Mouse (Mus musculus) stomach, embryonic 14.5 days (tissue): ENCODE results near the gene St7l. TPM values are rescaled to one million over a fixed set of nuclear protein-coding genes. Genes with fewer than 3 reads are reported as not detected.

Experiments
- ATAC-seq: fragments of 200-750 bp; cut with Nextera tagmentation; 2 replicates; pipeline ENCODE4 v1.8.0; 2017; ENCODE audit warnings: low read depth, moderate TSS enrichment; ENCODE audit not compliant: insufficient number of reproducible peaks, insufficient read depth, low FRiP score
- H3K27ac ChIP-seq: fragments of 300-500 bp; sonication (generic); 2 replicates; pipeline ENCODE4 v1.5.1; 2014; ENCODE audit warnings: mild to moderate bottlenecking, low read length, moderate library complexity, mixed read lengths
- H3K27me3 ChIP-seq: fragments of 300-500 bp; sonication (generic); 2 replicates; pipeline ENCODE4 v1.6.1; 2014; ENCODE audit warnings: low read length, control low read depth, mixed read lengths; ENCODE audit not compliant: control insufficient read depth, insufficient read depth
- H3K36me3 ChIP-seq: fragments of 300-500 bp; sonication (generic); 2 replicates; pipeline ENCODE4 v1.6.1; 2014; ENCODE audit warnings: mild to moderate bottlenecking, control low read depth, low read length, moderate library complexity, mixed read lengths; ENCODE audit not compliant: control insufficient read depth, insufficient read depth
- H3K4me1 ChIP-seq: fragments of 300-500 bp; sonication (generic); 2 replicates; pipeline ENCODE4 v1.6.1; 2014; ENCODE audit warnings: low read length, control low read depth, mixed read lengths; ENCODE audit not compliant: control insufficient read depth, insufficient read depth
- H3K4me2 ChIP-seq: fragments of 300-500 bp; sonication (generic); replicated peaks from 2 replicates; pipeline ENCODE4 v1.6.1; 2014; ENCODE audit warnings: low read depth, low read length, control low read depth
- H3K4me3 ChIP-seq: fragments of 300-500 bp; sonication (generic); 2 replicates; pipeline ENCODE4 v1.5.1; 2014; ENCODE audit warnings: low read depth, low read length, control low read depth
- H3K9ac ChIP-seq: fragments of 300-500 bp; sonication (generic); replicated peaks from 2 replicates; pipeline ENCODE4 v1.6.1; 2014; ENCODE audit warnings: low read depth, mild to moderate bottlenecking, control low read depth, low read length, moderate library complexity, mixed read lengths
- H3K9me3 ChIP-seq: fragments of 300-500 bp; sonication (generic); 2 replicates; pipeline ENCODE4 v1.6.1; 2016; ENCODE audit warnings: low read depth, low read length, control low read depth; ENCODE audit not compliant: control insufficient read depth
- WGBS: fragments of 180-500 bp; shearing (Covaris S2); extraction: QIAGEN DNeasy Blood & Tissue Kit; methylation state at CpG from one replicate; pipeline ENCODE4 v1.1.7; 2014; 5-methylcytosine and 5-hydroxymethylcytosine counted together
- polyA plus RNA-seq: library from polyadenylated mRNA; unstranded; fragments of >200 nt; fragmentation: Nextera tagmentation; extraction: Ambion mirVana; gene quantifications from 2 replicates; pipeline ENCODE4 v1.2.1, GENCODE M21; 2014

Gene St7l
- polyA plus RNA-seq, 1 experiment from 2014 or later, result 50.6 TPM

DNA sequence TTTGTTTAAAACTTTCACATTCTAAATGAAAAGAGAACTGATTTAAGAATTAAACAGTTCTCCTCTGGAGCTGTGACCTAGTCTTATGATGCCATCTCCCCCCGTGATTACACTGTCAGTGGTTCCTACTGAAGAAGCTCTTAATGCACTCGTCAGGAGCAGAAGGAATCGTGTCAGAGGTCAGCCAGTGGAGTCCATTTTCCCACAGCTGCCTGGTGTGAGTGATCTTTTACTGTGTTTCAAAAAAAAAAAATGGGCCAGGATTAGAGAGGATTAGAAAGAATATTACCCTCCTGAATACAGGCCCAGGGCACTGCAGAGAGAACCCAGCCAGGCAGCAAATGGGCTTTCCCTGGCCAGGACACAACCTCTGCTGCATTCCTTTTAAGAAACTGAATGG is 51.2 kb downstream of the St7l start:
- no peak overlapping the region for H3K27ac ChIP-seq
- peaks cover 11% of the 10 kb centered on the region for H3K36me3 ChIP-seq
- 38% methylated on average over 3 of the region's 3 CpGs for WGBS
- H3K4me2 ChIP-seq, result no peak overlapping the region
- H3K9me3 ChIP-seq, result no peaks in the 10 kb centered on the region
- H3K4me3 ChIP-seq, result no peak overlapping the region
- no peak for ATAC-seq
- H3K9ac ChIP-seq, result no peak overlapping the region
- no peaks in the 10 kb centered on the region for H3K4me1 ChIP-seq
- no peaks in the 10 kb centered on the region for H3K27me3 ChIP-seq

DNA sequence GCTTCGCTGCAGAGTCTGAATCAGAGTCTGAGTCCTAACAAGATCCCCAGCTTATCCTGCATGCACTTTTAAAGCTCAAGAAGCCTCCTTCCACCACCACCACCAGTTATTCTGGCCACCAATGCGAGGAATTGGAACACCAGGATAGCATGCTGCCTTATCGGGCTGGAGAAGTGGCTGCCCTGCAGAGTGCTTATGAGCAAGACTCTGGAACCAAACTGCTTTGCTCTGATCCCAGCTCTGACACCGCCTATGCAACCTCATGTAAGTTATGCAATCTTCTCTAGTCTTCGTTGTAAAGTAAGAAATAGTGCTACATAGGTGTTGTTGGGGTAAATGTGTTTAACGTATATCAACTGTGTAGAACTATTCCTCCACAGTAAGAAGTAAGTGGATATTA is 65.6 kb downstream of the St7l start:
- 94% methylated on average over 6 of the region's 6 CpGs for WGBS
- H3K36me3 ChIP-seq, result peaks cover 15% of the 10 kb centered on the region
- no peak for ATAC-seq
- no peak overlapping the region for H3K9ac ChIP-seq
- no peak overlapping the region for H3K27ac ChIP-seq
- H3K4me2 ChIP-seq, result no peak overlapping the region
- H3K4me3 ChIP-seq, result no peak overlapping the region
- H3K27me3 ChIP-seq, result no peaks in the 10 kb centered on the region
- no peaks in the 10 kb centered on the region for H3K9me3 ChIP-seq
- H3K4me1 ChIP-seq, result no peaks in the 10 kb centered on the region

DNA sequence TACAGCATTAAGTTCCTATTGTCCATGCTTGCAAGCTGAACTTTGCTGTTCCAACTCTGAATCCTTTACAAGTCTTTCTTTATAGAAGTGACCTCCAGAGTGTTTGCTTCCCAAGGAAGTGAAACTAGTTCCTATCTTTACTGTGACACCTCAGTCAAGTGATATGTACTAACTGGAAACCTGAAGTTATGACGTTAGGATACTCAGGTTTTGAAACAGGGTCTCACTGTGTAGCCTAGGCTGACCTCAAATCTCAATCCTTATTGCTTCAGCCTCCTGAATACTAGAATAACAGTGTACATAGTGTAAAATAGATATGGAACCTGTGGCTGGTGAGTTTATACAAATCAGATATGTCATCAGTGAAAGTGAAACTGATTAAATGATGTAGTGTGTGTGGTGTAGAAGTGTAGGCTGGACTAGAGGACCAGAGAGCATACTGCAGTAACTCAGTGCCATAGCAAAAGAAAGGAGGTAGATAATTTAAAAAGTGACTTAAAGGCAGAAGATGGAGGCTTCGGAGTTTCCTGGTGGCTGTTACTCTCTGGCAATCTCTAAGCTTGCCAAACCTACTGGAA is 74.0 kb downstream of the St7l start:
- H3K4me2 ChIP-seq, result no peak overlapping the region
- H3K4me1 ChIP-seq, result peaks cover 8% of the 10 kb centered on the region; the same call in 1 of the 2 replicates
- H3K27ac ChIP-seq, result no peak overlapping the region; the same call in 1 of the 2 replicates
- H3K27me3 ChIP-seq, result no peaks in the 10 kb centered on the region
- H3K36me3 ChIP-seq, result peaks cover 3% of the 10 kb centered on the region; the same call in 1 of the 2 replicates
- ATAC-seq, result no peak
- no peaks in the 10 kb centered on the region for H3K9me3 ChIP-seq
- H3K9ac ChIP-seq, result no peak overlapping the region
- 85% methylated on average over 2 of the region's 2 CpGs for WGBS
- H3K4me3 ChIP-seq, result no peak overlapping the region

DNA sequence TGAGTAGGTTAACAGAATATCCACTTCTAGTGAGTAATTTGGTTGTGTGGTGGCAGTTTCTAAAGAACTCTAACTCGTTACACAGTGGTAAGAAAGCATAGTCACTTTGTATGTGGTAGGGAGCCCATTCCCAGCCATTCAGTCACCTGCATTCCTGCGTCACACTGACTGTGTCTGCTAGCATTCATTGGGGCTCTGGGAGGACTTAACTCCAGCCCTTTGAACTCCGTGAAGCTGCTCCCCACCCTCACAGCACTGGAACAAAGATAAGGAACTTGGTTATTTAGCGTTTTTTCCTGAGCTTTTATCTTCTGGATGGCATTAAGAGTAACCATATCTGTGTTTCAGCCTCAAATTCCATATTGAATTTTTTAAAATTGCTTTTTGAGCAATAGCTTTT is 74.5 kb downstream of the St7l start:
- Histone ChIP-seq H3K4me2 (no peak overlapping the region), H3K36me3 (peaks cover 3% of the 10 kb centered on the region; the same call in 1 of the 2 replicates), H3K9ac (no peak overlapping the region), H3K27ac (no peak overlapping the region; the same call in 1 of the 2 replicates), H3K9me3 (no peaks in the 10 kb centered on the region), H3K27me3 (no peaks in the 10 kb centered on the region), H3K4me1 (peaks cover 13% of the 10 kb centered on the region; the same call in 1 of the 2 replicates), H3K4me3 (no peak overlapping the region)
- WGBS, result 34% methylated on average over 4 of the region's 4 CpGs
- ATAC-seq, result no peak

DNA sequence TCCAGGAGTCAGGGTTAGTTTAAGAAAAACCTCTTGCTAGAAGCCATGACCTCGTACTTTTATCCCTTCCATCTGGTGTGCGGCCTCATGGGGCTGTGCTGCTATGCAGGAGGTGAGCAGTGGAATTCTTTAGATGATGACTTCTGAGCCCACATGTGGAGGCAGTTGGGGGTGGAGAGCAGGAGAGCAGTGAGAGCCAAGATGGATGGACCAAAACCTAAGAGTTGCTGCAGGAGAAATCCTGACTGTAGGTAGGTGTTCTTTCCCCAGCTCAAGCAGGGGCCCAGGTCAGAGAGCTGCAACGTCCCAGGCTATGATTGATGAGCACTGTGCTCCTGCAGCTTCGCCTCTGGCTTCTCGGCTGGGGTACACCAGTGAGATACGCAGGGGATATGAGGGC is 76.9 kb downstream of the St7l start:
- ATAC-seq, result no peak
- H3K36me3 ChIP-seq, result no peaks in the 10 kb centered on the region; the same call in 1 of the 2 replicates
- no peak overlapping the region for H3K4me3 ChIP-seq
- H3K4me1 ChIP-seq, result peaks cover 26% of the 10 kb centered on the region
- 31% methylated on average over 6 of the region's 6 CpGs for WGBS
- no peak overlapping the region; the same call in 1 of the 2 replicates for H3K27ac ChIP-seq
- H3K27me3 ChIP-seq, result no peaks in the 10 kb centered on the region
- H3K9me3 ChIP-seq, result no peaks in the 10 kb centered on the region
- H3K4me2 ChIP-seq, result no peak overlapping the region
- H3K9ac ChIP-seq, result no peak overlapping the region

DNA sequence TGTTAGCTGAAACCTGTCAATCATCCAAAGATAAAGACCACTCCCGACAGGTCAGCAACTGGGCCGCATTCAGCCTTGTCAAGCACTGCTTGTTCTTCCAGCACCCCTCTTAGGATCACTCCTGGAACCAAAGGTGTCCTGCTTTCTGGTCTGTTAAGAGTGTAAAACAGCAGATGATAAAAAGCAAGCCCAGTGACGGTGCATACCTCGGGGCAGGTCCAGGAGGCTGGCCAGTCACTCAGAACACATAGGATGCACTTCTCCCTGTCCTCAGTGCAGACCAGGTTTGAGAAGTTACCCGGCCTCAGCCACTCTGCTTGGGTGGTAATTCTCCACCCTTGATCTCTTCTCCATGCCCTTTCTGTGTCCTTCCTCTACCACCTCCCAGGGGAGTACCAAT is 78.9 kb downstream of the St7l start:
- Histone ChIP-seq H3K36me3 (peaks cover 12% of the 10 kb centered on the region), H3K9ac (no peak overlapping the region), H3K27me3 (no peaks in the 10 kb centered on the region), H3K9me3 (no peaks in the 10 kb centered on the region), H3K4me1 (peaks cover 26% of the 10 kb centered on the region), H3K4me2 (no peak overlapping the region), H3K4me3 (no peak overlapping the region), H3K27ac (peak overlapping the region; percentile 7; the same call in 1 of the 2 replicates)
- WGBS, result 49% methylated on average over 5 of the region's 5 CpGs
- 0 out of 2 replicates have a peak, but pooled peaks have one; percentile 38 for ATAC-seq

DNA sequence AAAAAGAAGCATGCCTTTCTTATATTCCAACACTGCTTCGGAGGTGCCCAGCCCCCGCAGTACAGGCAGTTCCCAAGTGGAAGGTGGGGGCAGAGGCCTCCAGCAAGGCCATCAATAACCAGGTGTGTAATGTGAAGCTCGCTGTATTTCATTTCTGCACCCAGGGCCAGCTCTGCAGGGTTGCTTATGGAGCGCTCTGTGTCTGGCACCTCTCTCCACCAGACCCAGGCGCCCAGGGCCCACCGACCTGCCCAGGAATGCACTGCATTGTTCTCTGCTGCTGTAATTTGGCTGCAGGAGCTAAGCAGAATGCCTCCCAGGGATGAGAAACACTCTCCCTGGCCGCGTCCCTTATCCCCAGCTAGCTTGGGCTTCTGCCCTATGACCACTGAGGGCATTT is 79.5 kb downstream of the St7l start:
- 36% methylated on average over 8 of the region's 8 CpGs for WGBS
- Histone ChIP-seq H3K36me3 (peaks cover 12% of the 10 kb centered on the region), H3K9me3 (no peaks in the 10 kb centered on the region), H3K9ac (no peak overlapping the region), H3K27ac (no peak overlapping the region; the same call in 1 of the 2 replicates), H3K27me3 (no peaks in the 10 kb centered on the region), H3K4me2 (no peak overlapping the region), H3K4me3 (no peak overlapping the region), H3K4me1 (peaks cover 26% of the 10 kb centered on the region)
- peak; percentile 65; the same call in 1 of the 2 replicates for ATAC-seq

DNA sequence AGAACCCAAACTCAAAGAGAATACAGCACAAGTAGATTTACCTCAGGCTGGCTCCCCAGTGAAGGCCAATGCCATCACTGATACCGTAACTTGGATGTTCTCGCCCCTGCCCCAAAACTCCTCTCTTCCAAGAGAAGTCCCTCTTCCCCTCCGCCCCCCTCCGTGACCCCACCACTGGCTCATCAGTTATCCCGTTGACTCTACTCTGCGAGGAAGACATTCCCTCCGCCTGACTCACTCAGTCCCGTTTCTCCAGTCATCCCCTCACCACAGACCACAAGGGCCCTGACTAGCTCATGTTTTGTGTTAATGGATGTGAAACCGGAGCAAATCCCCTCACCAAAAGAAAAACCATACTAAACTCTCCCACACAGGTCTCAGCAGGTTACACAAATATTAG is 81.1 kb downstream of the St7l start:
- Histone ChIP-seq H3K27ac (peak overlapping the region; percentile 58; the same call in 1 of the 2 replicates), H3K4me3 (no peak overlapping the region), H3K9me3 (no peaks in the 10 kb centered on the region), H3K4me1 (peaks cover 25% of the 10 kb centered on the region), H3K36me3 (peaks cover 12% of the 10 kb centered on the region), H3K9ac (no peak overlapping the region), H3K4me2 (no peak overlapping the region), H3K27me3 (no peaks in the 10 kb centered on the region)
- ATAC-seq, result no peak
- 38% methylated on average over 9 of the region's 9 CpGs for WGBS

DNA sequence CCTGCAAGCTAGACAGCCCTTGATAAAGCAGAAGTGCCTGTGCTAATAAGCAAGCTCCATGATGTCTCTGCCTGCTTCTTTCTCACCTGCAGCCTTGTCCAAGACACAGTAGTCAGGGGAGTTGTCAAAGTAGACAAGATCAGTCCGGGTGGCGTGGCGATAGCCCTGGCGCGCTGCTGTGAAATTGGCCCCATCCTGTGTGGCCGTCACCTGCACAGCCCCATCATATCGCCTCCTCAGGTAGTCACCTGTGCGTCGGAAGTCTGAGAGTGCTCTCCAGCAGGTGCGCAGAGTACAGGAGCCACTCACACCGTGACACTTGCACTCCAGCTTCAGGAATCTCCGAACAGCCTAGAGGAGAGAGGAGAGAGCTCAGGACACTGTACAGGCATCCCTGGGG is 87.1 kb downstream of the St7l start:
- Histone ChIP-seq H3K4me3 (no peak overlapping the region), H3K36me3 (peaks cover 34% of the 10 kb centered on the region), H3K4me1 (0 out of 2 replicates have a peak, but pooled peaks cover 6% of the 10 kb centered on the region), H3K9me3 (no peaks in the 10 kb centered on the region), H3K4me2 (no peak overlapping the region), H3K27ac (no peak overlapping the region), H3K9ac (no peak overlapping the region), H3K27me3 (no peaks in the 10 kb centered on the region)
- 93% methylated on average over 12 of the region's 12 CpGs for WGBS
- no peak for ATAC-seq
